Mouse (Mus musculus): Measurements from ENCODE around the gene Zfhx2.
"Not testable (repeated sequence)": the region's sequence is repeated elsewhere in the genome, so short reads cannot be mapped to it uniquely, and the experiment has no call there.

Gene Zfhx2

GRCm38 (mm10) chr14:55053050-55053449, 39.1 kb downstream of the Zfhx2 start:
- CTCF ChIA-PET = interaction anchor here in 3 of 4 experiments (0.6 to 0.8 kb wide), 4 partner anchors 25 to 172 kb away, joined by 3 to 4 read pairs (median 3); no protein-coding TSS in a partner anchor
- POLR2A ChIA-PET = interaction anchor here in 2 of 4 experiments (0.9 to 1.5 kb wide), 4 partner anchors 12 to 25 kb away, joined by 3 read pairs; no protein-coding TSS in a partner anchor

DNA sequence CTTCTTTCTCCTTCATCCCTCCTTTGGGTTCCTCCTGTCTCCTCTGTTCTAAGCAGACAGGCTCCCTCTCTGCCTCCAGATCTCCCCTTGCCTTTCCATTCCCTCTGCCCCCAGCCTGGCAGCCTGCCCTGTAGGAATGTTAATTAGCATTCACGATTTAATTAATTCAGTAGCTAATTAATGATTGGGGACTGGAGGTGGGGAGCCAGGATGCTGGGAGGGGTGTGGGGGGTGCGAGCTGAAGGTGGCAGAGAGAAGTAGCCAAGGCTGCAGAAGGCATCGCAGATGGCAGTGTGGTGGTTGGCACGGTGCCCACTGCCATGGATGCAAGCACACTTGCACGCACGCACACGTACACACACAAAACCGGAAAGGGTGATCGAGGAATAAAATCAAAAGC, 39.6 kb downstream of the Zfhx2 start:
- ChIA-PET POLR2A (interaction anchor here in 2 of 4 experiments (1.0 to 1.1 kb wide), 4 partner anchors 23 to 33 kb away, joined by 3 read pairs; no protein-coding TSS in a partner anchor), CTCF (interaction anchor here in 2 of 4 experiments (0.6 to 0.8 kb wide), 2 partner anchors 26 to 43 kb away, joined by 3 read pairs; no protein-coding TSS in a partner anchor)

- ChIA-PET POLR2A (interaction anchor here (0.6 to 4.0 kb wide), 52 partner anchors 10 to 492 kb away, joined by 3 to 70 read pairs (median 5); partner anchors contain the start of genes Thtpa (in 3 of the 4), Ngdn (in 2 of the 4), Ap1g2 (in 1 of the 4) and Bcl2l2 (in 1 of the 4)), CTCF (interaction anchor here (0.5 to 2.9 kb wide), 20 partner anchors 9 to 449 kb away, joined by 3 to 21 read pairs (median 4); partner anchors contain the start of gene Zfhx2 (in 1 of the 4))
These were observed 44.1 kb downstream of the Zfhx2 start for GRCm38 (mm10) chr14:55047971-55048531.

DNA sequence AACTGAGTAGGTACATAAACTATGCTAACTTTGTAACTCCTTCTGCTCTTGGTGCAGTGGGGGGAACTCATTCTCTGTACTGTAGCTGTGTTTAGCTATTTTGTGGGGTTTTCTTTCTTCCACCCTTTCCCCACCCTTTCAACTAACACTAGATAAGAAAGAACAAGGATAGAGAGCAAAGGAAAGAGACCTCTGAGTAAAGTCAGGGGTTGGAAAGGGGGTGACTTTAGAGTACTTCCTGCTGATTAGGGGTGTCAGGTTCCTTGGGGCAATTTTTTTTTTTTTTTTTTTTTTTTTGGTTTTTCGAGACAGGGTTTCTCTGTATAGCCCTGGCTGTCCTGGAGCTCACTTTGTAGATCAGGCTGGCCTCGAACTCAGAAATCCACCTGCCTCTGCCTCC, 48.4 kb downstream of the Zfhx2 start:
- CTCF ChIA-PET = not testable (repeated sequence)
- POLR2A ChIA-PET = interaction anchor here in 2 of 4 experiments (0.7 to 1.6 kb wide), 4 partner anchors 12 to 51 kb away, joined by 3 to 5 read pairs (median 4); partner anchors contain the start of genes Ngdn (in 1 of the 2) and Thtpa (in 1 of the 2)

DNA sequence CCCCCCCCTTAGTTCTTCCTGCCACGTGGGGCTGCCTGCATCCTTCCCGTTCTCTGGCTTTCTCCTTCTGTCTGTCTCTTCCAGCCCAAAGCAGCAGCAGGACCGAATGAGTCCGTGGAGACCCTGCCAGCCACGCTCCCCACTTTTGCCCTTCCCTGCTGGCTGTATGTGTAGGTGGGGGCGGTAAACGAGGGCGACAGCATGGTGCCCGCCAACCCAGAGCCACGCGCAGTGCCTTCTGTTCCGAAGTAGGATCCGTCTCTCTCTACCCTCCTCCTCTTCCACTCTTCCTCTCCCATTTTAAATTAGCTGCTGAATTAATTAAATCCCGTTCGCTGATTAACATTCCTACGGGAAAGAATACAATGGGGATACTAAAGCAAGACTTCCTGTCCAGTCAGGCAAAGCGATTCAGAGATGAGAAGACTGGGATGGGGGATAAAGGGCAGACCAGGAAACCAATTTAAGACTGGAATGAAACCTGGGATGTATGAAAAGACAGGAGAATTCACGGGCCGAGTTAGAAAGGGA, 59.4 kb downstream of the Zfhx2 start:
- POLR2A ChIA-PET = interaction anchor here in 3 of 4 experiments (0.6 to 1.8 kb wide), 16 partner anchors 16 to 595 kb away, joined by 3 to 11 read pairs (median 3); partner anchors contain the start of genes Ngdn (in 1 of the 3) and Thtpa (in 1 of the 3)
- CTCF ChIA-PET = interaction anchor here in 3 of 4 experiments (0.6 to 1.5 kb wide), 11 partner anchors 16 to 77 kb away, joined by 3 to 5 read pairs (median 3); partner anchors contain the start of gene Thtpa (in 1 of the 3)

GRCm38 (mm10) chr14:55029034-55029698, 63.0 kb downstream of the Zfhx2 start:
- ChIA-PET CTCF (interaction anchor here (0.5 to 10.3 kb wide), 41 partner anchors 8 to 586 kb away, joined by 3 to 342 read pairs (median 4); partner anchors contain the start of genes Thtpa (in 3 of the 4), Jph4 (in 1 of the 4), Ngdn (in 1 of the 4) and Zfhx2 (in 1 of the 4)), POLR2A (interaction anchor here in 3 of 4 experiments (0.6 to 16.7 kb wide), 14 partner anchors 12 to 103 kb away, joined by 3 to 156 read pairs (median 4); partner anchors contain the start of genes Ngdn (in 1 of the 3), Thtpa (in 1 of the 3) and Zfhx2 (in 1 of the 3))

- CTCF ChIA-PET = interaction anchor here (0.6 to 10.3 kb wide), 47 partner anchors 8 to 1222 kb away, joined by 3 to 342 read pairs (median 4); partner anchors contain the start of genes Thtpa (in 3 of the 4), Ap1g2 (in 1 of the 4), Jph4 (in 1 of the 4) and Ngdn (in 1 of the 4)
- POLR2A ChIA-PET = interaction anchor here (0.6 to 16.7 kb wide), 19 partner anchors 9 to 71 kb away, joined by 3 to 156 read pairs (median 4); partner anchors contain the start of genes Ngdn (in 1 of the 4), Thtpa (in 1 of the 4) and Zfhx2 (in 1 of the 4)
These were observed 63.7 kb downstream of the Zfhx2 start for GRCm38 (mm10) chr14:55028333-55028835.

DNA sequence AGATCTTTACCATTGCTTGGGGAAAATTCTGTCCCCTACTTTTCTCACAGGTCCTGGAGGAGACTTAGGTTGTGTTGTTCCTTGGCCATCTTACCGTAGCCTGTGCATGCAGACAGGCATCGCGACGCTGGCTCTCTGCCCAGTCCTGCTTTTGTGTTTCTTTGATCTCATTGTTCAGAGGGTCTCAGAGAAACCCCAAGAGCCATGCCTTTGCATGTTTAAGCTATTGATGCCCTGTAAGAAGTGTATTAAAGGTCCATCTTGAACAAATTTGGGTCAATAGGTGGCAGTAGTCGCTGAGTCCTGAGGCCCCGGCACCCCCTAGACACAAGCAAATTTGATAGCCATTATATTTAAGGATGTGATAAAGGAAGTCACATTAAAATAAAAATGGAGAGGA, 64.5 kb downstream of the Zfhx2 start:
- ChIA-PET CTCF (interaction anchor here (0.5 to 10.3 kb wide), 41 partner anchors 11 to 1222 kb away, joined by 3 to 342 read pairs (median 4); partner anchors contain the start of genes Thtpa (in 3 of the 4), Ngdn (in 2 of the 4), Ap1g2 (in 1 of the 4) and Zfhx2 (in 1 of the 4)), POLR2A (interaction anchor here (0.6 to 16.7 kb wide), 20 partner anchors 8 to 72 kb away, joined by 3 to 156 read pairs (median 4); partner anchors contain the start of genes Thtpa (in 2 of the 4) and Zfhx2 (in 2 of the 4))

GRCm38 (mm10) chr14:55027251-55027650, 64.9 kb downstream of the Zfhx2 start:
- POLR2A ChIA-PET = interaction anchor here (0.5 to 16.7 kb wide), 23 partner anchors 9 to 72 kb away, joined by 3 to 156 read pairs (median 4); partner anchors contain the start of genes Ngdn (in 2 of the 4), Thtpa (in 2 of the 4) and Zfhx2 (in 2 of the 4)
- CTCF ChIA-PET = interaction anchor here (0.5 to 10.3 kb wide), 49 partner anchors 9 to 1894 kb away, joined by 3 to 342 read pairs (median 4); partner anchors contain the start of genes Ngdn (in 3 of the 4), Thtpa (in 3 of the 4), Ap1g2 (in 1 of the 4) and Ppp1r3e (in 1 of the 4)

GRCm38 (mm10) chr14:55025527-55025926, 66.6 kb downstream of the Zfhx2 start:
- ChIA-PET CTCF (interaction anchor here (0.6 to 10.3 kb wide), 35 partner anchors 8 to 203 kb away, joined by 3 to 342 read pairs (median 5); partner anchors contain the start of genes Ngdn (in 3 of the 4), Thtpa (in 3 of the 4), Ap1g2 (in 1 of the 4) and Jph4 (in 1 of the 4)), POLR2A (interaction anchor here in 3 of 4 experiments (0.8 to 16.7 kb wide), 16 partner anchors 9 to 81 kb away, joined by 3 to 156 read pairs (median 8); partner anchors contain the start of genes Thtpa (in 2 of the 3), Ap1g2 (in 1 of the 3), Ngdn (in 1 of the 3) and Zfhx2 (in 1 of the 3))

GRCm38 (mm10) chr14:55024236-55024635, 67.9 kb downstream of the Zfhx2 start:
- ChIA-PET POLR2A (interaction anchor here (0.6 to 16.7 kb wide), 22 partner anchors 8 to 108 kb away, joined by 3 to 156 read pairs (median 4); partner anchors contain the start of genes Ngdn (in 3 of the 4), Thtpa (in 2 of the 4), Ap1g2 (in 1 of the 4) and Zfhx2 (in 1 of the 4)), CTCF (interaction anchor here (0.6 to 10.3 kb wide), 76 partner anchors 9 to 763 kb away, joined by 3 to 342 read pairs (median 4); partner anchors contain the start of genes Thtpa (in 4 of the 4), Ngdn (in 3 of the 4), Ap1g2 (in 2 of the 4) and Jph4 (in 2 of the 4))

- ChIA-PET CTCF (interaction anchor here in 3 of 4 experiments (0.5 to 10.3 kb wide), 15 partner anchors 8 to 237 kb away, joined by 3 to 342 read pairs (median 6); partner anchors contain the start of genes Thtpa (in 2 of the 3), Bcl2l2 (in 1 of the 3), Gm20521 (in 1 of the 3) and Ngdn (in 1 of the 3)), POLR2A (interaction anchor here in 3 of 4 experiments (0.8 to 16.7 kb wide), 9 partner anchors 9 to 157 kb away, joined by 3 to 156 read pairs (median 5); partner anchors contain the start of genes Thtpa (in 1 of the 3) and Zfhx2 (in 1 of the 3))
These were observed 69.1 kb downstream of the Zfhx2 start for GRCm38 (mm10) chr14:55023011-55023410.

- ChIA-PET CTCF (interaction anchor here in 2 of 4 experiments (1.2 to 10.3 kb wide), 2 partner anchors 9 to 77 kb away, joined by 4 to 342 read pairs; partner anchors contain the start of genes Thtpa (in 1 of the 2) and Zfhx2 (in 1 of the 2)), POLR2A (interaction anchor here in 3 of 4 experiments (0.5 to 16.7 kb wide), 5 partner anchors 67 to 95 kb away, joined by 3 to 156 read pairs (median 4); partner anchors contain the start of genes Zfhx2 (in 2 of the 3), Efs (in 1 of the 3) and Thtpa (in 1 of the 3))
These were observed 71.7 kb downstream of the Zfhx2 start for GRCm38 (mm10) chr14:55020394-55020793.

GRCm38 (mm10) chr14:55016876-55017275, 75.2 kb downstream of the Zfhx2 start:
- ChIA-PET POLR2A (interaction anchor here in 3 of 4 experiments (0.8 to 16.7 kb wide), 9 partner anchors 8 to 125 kb away, joined by 3 to 156 read pairs (median 3); partner anchors contain the start of genes Pabpn1 (in 1 of the 3), Thtpa (in 1 of the 3) and Zfhx2 (in 1 of the 3)), CTCF (interaction anchor here in 2 of 4 experiments (0.6 to 1.5 kb wide), 5 partner anchors 9 to 155 kb away, joined by 3 to 6 read pairs (median 3); partner anchors contain the start of gene Thtpa (in 1 of the 2))

GRCm38 (mm10) chr14:55015767-55016111, 76.4 kb downstream of the Zfhx2 start:
- CTCF ChIA-PET = interaction anchor here in 3 of 4 experiments (0.6 to 2.3 kb wide), 27 partner anchors 8 to 1478 kb away, joined by 3 to 35 read pairs (median 5); partner anchors contain the start of genes Ap1g2 (in 1 of the 3), Dhrs4 (in 1 of the 3), Pck2 (in 1 of the 3) and Thtpa (in 1 of the 3)
- POLR2A ChIA-PET = interaction anchor here (0.6 to 16.7 kb wide), 63 partner anchors 9 to 656 kb away, joined by 3 to 156 read pairs (median 5); partner anchors contain the start of genes Thtpa (in 3 of the 4), Ap1g2 (in 2 of the 4), Efs (in 2 of the 4) and Zfhx2 (in 2 of the 4)
